Mouse (Mus musculus) embryonic fibroblast, embryonic 13.5 days (primary cell): ENCODE measurements around the gene Pde6d.

Source experiments
- CTCF ChIP-seq: IDR thresholded peaks from 2 replicates; pipeline ENCODE4 v1.5.1; 2011; ENCODE audit warnings: mild to moderate bottlenecking, control low read depth, low read length, moderate library complexity, borderline replicate concordance; ENCODE audit not compliant: insufficient read depth
- POLR2A ChIP-seq: IDR thresholded peaks from 2 replicates; pipeline ENCODE4 v1.6.1; 2011; ENCODE audit warnings: low read depth, mild to moderate bottlenecking, control low read depth, low read length, moderate library complexity

GRCm38 (mm10) chr1:86529590-86529989 is 52.8 kb downstream of the Pde6d start:
- no peak for TF ChIP-seq POLR2A
- TF ChIP-seq CTCF: no peak
